Mouse (Mus musculus): ENCODE data around the gene Magi2. TPM values are rescaled to one million over a fixed set of nuclear protein-coding genes. Genes with fewer than 3 reads are reported as not detected.
"Not testable (repeated sequence)": the region's sequence is repeated elsewhere in the genome, so short reads cannot be mapped to it uniquely, and the experiment has no call there.

The Magi2 gene
- polyA plus RNA-seq, 1 experiment, result 0.60 TPM

- TF ChIP-seq POLR2A (IDR thresholded peaks at IDR 0.05; ENCODE audit: low read depth, low read length) (no peak), CTCF (IDR thresholded peaks at IDR 0.05; ENCODE audit: extremely low read depth, insufficient read length, insufficient replicate concordance, low read depth, low read length) (no peak)
- WGBS, result 68% methylated on average over 6 of the region's 6 CpGs
Measured at GRCm38 (mm10) chr5:19322532-19322931, 95.7 kb downstream of the Magi2 start.

GRCm38 (mm10) chr5:19337561-19337960, 110.7 kb downstream of the Magi2 start:
- H3K27me3 ChIP-seq (ENCODE audit: control insufficient read depth, insufficient read depth, low read length), result no peaks in the 10 kb centered on the region
- 57% methylated on average over 2 of the region's 2 CpGs for WGBS
- no peak overlapping the region for H3K4me3 ChIP-seq (ENCODE audit: low read depth, low read length)
- TF ChIP-seq CTCF (IDR thresholded peaks at IDR 0.05; ENCODE audit: extremely low read depth, insufficient read length, insufficient replicate concordance, low read depth, low read length), result no peak
- H3K36me3 ChIP-seq (ENCODE audit: control insufficient read depth, insufficient read depth, low read length), result no peaks in the 10 kb centered on the region
- H3K27ac ChIP-seq (ENCODE audit: insufficient read depth, low read depth, low read length), result no peak overlapping the region
- no peaks in the 10 kb centered on the region for H3K4me1 ChIP-seq (ENCODE audit: control insufficient read depth, insufficient read depth, insufficient read length, low read length)

More at GRCm38 (mm10) chr5:19322532-19322931, 95.7 kb downstream of the Magi2 start:
- Histone ChIP-seq H3K27me3 (ENCODE audit: control insufficient read depth, insufficient read depth, low read length) (no peaks in the 10 kb centered on the region), H3K36me3 (ENCODE audit: control insufficient read depth, insufficient read depth, low read length) (no peaks in the 10 kb centered on the region), H3K4me1 (ENCODE audit: control insufficient read depth, insufficient read depth, insufficient read length, low read length) (no peaks in the 10 kb centered on the region), H3K4me3 (ENCODE audit: low read depth, low read length) (no peak overlapping the region), H3K27ac (ENCODE audit: insufficient read depth, low read depth, low read length) (no peak overlapping the region)

- 72% methylated on average over 1 of the region's 1 CpGs for WGBS
- H3K4me3 ChIP-seq (ENCODE audit: low read depth, low read length), result no peak overlapping the region
- TF ChIP-seq POLR2A (IDR thresholded peaks at IDR 0.05; ENCODE audit: low read depth, low read length) (no peak), CTCF (IDR thresholded peaks at IDR 0.05; ENCODE audit: extremely low read depth, insufficient read length, insufficient replicate concordance, low read depth, low read length) (no peak)
- H3K36me3 ChIP-seq (ENCODE audit: control insufficient read depth, insufficient read depth, low read length), result no peaks in the 10 kb centered on the region
- H3K4me1 ChIP-seq (ENCODE audit: control insufficient read depth, insufficient read depth, insufficient read length, low read length), result no peaks in the 10 kb centered on the region
- no peak overlapping the region for H3K27ac ChIP-seq (ENCODE audit: insufficient read depth, low read depth, low read length)
- H3K27me3 ChIP-seq (ENCODE audit: control insufficient read depth, insufficient read depth, low read length), result no peaks in the 10 kb centered on the region
Measured at GRCm38 (mm10) chr5:19368175-19368574, 141.3 kb downstream of the Magi2 start.

- Histone ChIP-seq H3K36me3 (ENCODE audit: control insufficient read depth, insufficient read depth, low read length) (no peaks in the 10 kb centered on the region), H3K4me3 (ENCODE audit: low read depth, low read length) (no peak overlapping the region), H3K27ac (ENCODE audit: insufficient read depth, low read depth, low read length) (no peak overlapping the region), H3K4me1 (ENCODE audit: control insufficient read depth, insufficient read depth, insufficient read length, low read length) (no peaks in the 10 kb centered on the region), H3K27me3 (ENCODE audit: control insufficient read depth, insufficient read depth, low read length) (no peaks in the 10 kb centered on the region)
- TF ChIP-seq CTCF (IDR thresholded peaks at IDR 0.05; ENCODE audit: extremely low read depth, insufficient read length, insufficient replicate concordance, low read depth, low read length), result no peak
- TF ChIP-seq POLR2A (IDR thresholded peaks at IDR 0.05; ENCODE audit: low read depth, low read length), result no peak
- WGBS, result 64% methylated on average over 3 of the region's 3 CpGs
Measured at GRCm38 (mm10) chr5:19395876-19396275, 169.0 kb downstream of the Magi2 start.

GRCm38 (mm10) chr5:19400299-19400698, 173.5 kb downstream of the Magi2 start:
- 85% methylated on average over 4 of the region's 4 CpGs for whole genome bisulfite sequencing
- TF ChIP-seq CTCF (IDR thresholded peaks at IDR 0.05; ENCODE audit: extremely low read depth, insufficient read length, insufficient replicate concordance, low read depth, low read length) (no peak), POLR2A (IDR thresholded peaks at IDR 0.05; ENCODE audit: low read depth, low read length) (no peak)
- no peaks in the 10 kb centered on the region for H3K27me3 ChIP-seq (ENCODE audit: control insufficient read depth, insufficient read depth, low read length)

GRCm38 (mm10) chr5:19400738-19401408, 174.0 kb downstream of the Magi2 start:
- Histone ChIP-seq H3K4me1 (ENCODE audit: control insufficient read depth, insufficient read depth, insufficient read length, low read length) (no peaks in the 10 kb centered on the region), H3K4me3 (ENCODE audit: low read depth, low read length) (no peak overlapping the region), H3K27ac (ENCODE audit: insufficient read depth, low read depth, low read length) (no peak overlapping the region), H3K36me3 (ENCODE audit: control insufficient read depth, insufficient read depth, low read length) (no peaks in the 10 kb centered on the region), H3K27me3 (ENCODE audit: control insufficient read depth, insufficient read depth, low read length) (no peaks in the 10 kb centered on the region)
- TF ChIP-seq CTCF (IDR thresholded peaks at IDR 0.05; ENCODE audit: extremely low read depth, insufficient read length, insufficient replicate concordance, low read depth, low read length) (no peak), POLR2A (IDR thresholded peaks at IDR 0.05; ENCODE audit: low read depth, low read length) (no peak)
- 37% methylated on average over 5 of the region's 5 CpGs for WGBS

More at GRCm38 (mm10) chr5:19400299-19400698, 173.5 kb downstream of the Magi2 start:
- Histone ChIP-seq H3K27ac (ENCODE audit: insufficient read depth, low read depth, low read length) (no peak overlapping the region), H3K4me1 (ENCODE audit: control insufficient read depth, insufficient read depth, insufficient read length, low read length) (no peaks in the 10 kb centered on the region), H3K36me3 (ENCODE audit: control insufficient read depth, insufficient read depth, low read length) (no peaks in the 10 kb centered on the region), H3K4me3 (ENCODE audit: low read depth, low read length) (no peak overlapping the region)

- not testable (repeated sequence) for H3K27me3 ChIP-seq (ENCODE audit: control insufficient read depth, insufficient read depth, low read length); H3K4me3 ChIP-seq (ENCODE audit: low read depth, low read length); H3K36me3 ChIP-seq (ENCODE audit: control insufficient read depth, insufficient read depth, low read length); H3K27ac ChIP-seq (ENCODE audit: insufficient read depth, low read depth, low read length); H3K4me1 ChIP-seq (ENCODE audit: control insufficient read depth, insufficient read depth, insufficient read length, low read length)
- 92% methylated on average over 1 of the region's 1 CpGs for WGBS
Measured at GRCm38 (mm10) chr5:19404268-19404667, 177.4 kb downstream of the Magi2 start.
